Mouse (Mus musculus): ENCODE results near the gene Mia2.

Mia2 gene

GRCm38 (mm10) chr12:59104771-59105170 is 9.2 kb downstream of the Mia2 start:
- DNase-seq (ENCODE audit: low read depth, low spot score), result no peak

- no peak for DNase-seq (ENCODE audit: low read depth, low spot score)
These were observed 10.3 kb downstream of the Mia2 start for GRCm38 (mm10) chr12:59105914-59106313.

GRCm38 (mm10) chr12:59106491-59106890 is 10.9 kb downstream of the Mia2 start:
- no peak for DNase-seq (ENCODE audit: low read depth, low spot score)

GRCm38 (mm10) chr12:59107926-59108325 is 12.3 kb downstream of the Mia2 start:
- no peak for DNase-seq (ENCODE audit: low read depth, low spot score)

GRCm38 (mm10) chr12:59117184-59117583 is 21.6 kb downstream of the Mia2 start:
- DNase-seq (ENCODE audit: low read depth, low spot score), result no peak

GRCm38 (mm10) chr12:59125426-59125825 is 29.8 kb downstream of the Mia2 start:
- peak; percentile 12 for DNase-seq (ENCODE audit: low read depth, low spot score)

- no peak for DNase-seq (ENCODE audit: low read depth, low spot score)
These were observed 32.9 kb downstream of the Mia2 start for GRCm38 (mm10) chr12:59128501-59128900.

GRCm38 (mm10) chr12:59129038-59129437 is 33.4 kb downstream of the Mia2 start:
- DNase-seq (ENCODE audit: low read depth, low spot score), result peak; percentile 16

GRCm38 (mm10) chr12:59129592-59129991 is 34.0 kb downstream of the Mia2 start:
- DNase-seq (ENCODE audit: low read depth, low spot score), result peak; percentile 23

- DNase-seq (ENCODE audit: low read depth, low spot score), result peak; percentile 38
These were observed 34.6 kb downstream of the Mia2 start for GRCm38 (mm10) chr12:59130249-59130648.

GRCm38 (mm10) chr12:59130651-59131577 is 35.3 kb downstream of the Mia2 start:
- peak; percentile 95 for DNase-seq (ENCODE audit: low read depth, low spot score)

GRCm38 (mm10) chr12:59131578-59131946 is 36.0 kb downstream of the Mia2 start:
- no peak for DNase-seq (ENCODE audit: low read depth, low spot score)

- peak; percentile 6 for DNase-seq (ENCODE audit: low read depth, low spot score)
These were observed 36.9 kb downstream of the Mia2 start for GRCm38 (mm10) chr12:59132462-59132861.

GRCm38 (mm10) chr12:59132940-59133339 is 37.3 kb downstream of the Mia2 start:
- peak; percentile 46 for DNase-seq (ENCODE audit: low read depth, low spot score)

- peak; percentile 71 for DNase-seq (ENCODE audit: low read depth, low spot score)
These were observed 37.9 kb downstream of the Mia2 start for GRCm38 (mm10) chr12:59133437-59133999.

GRCm38 (mm10) chr12:59135096-59135495 is 39.5 kb downstream of the Mia2 start:
- DNase-seq (ENCODE audit: low read depth, low spot score), result no peak

- no peak for DNase-seq (ENCODE audit: low read depth, low spot score)
These were observed 40.1 kb downstream of the Mia2 start for GRCm38 (mm10) chr12:59135533-59136300.

- DNase-seq (ENCODE audit: low read depth, low spot score), result no peak
These were observed 41.4 kb downstream of the Mia2 start for GRCm38 (mm10) chr12:59137031-59137430.

GRCm38 (mm10) chr12:59139372-59139771 is 43.8 kb downstream of the Mia2 start:
- peak; percentile 33 for DNase-seq (ENCODE audit: low read depth, low spot score)

- no peak for DNase-seq (ENCODE audit: low read depth, low spot score)
These were observed 49.5 kb downstream of the Mia2 start for GRCm38 (mm10) chr12:59145130-59145529.

- no peak for DNase-seq (ENCODE audit: low read depth, low spot score)
These were observed 54.1 kb downstream of the Mia2 start for GRCm38 (mm10) chr12:59149691-59150090.

GRCm38 (mm10) chr12:59161091-59161490 is 65.5 kb downstream of the Mia2 start:
- DNase-seq (ENCODE audit: low read depth, low spot score), result no peak

Measured in CD4-positive helper T cell, adult 2 months (primary cell).